Mouse (Mus musculus): Measurements from ENCODE around the gene Jund.

Jund gene

GRCm38 (mm10) chr8:70698310-70699109, at the start of gene Jund:
TSS of gene Jund (plus strand) at chr8:70698949.
- peak; percentile 99 for DNase-seq

DNA sequence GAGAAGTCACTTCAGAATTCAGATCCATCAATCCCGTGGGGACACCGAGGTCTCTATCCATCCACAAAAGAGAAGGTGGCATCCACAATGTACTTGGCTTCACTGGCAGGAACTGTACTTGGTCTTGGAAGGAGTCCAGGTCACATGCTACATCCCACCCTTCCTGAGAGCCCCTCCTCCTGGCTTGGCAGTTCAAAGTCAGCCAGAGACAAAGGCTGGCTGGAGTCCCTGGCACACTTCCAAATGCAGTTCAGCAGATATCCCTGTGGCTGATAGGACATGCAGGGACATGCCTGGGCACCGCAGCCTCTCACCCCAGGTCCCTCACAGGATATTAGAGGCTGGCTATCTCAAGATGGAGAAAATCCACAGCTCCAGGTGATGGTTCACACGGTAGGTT, 49.4 kb upstream of the Jund start:
- DNase-seq, result peak; percentile 93

DNA sequence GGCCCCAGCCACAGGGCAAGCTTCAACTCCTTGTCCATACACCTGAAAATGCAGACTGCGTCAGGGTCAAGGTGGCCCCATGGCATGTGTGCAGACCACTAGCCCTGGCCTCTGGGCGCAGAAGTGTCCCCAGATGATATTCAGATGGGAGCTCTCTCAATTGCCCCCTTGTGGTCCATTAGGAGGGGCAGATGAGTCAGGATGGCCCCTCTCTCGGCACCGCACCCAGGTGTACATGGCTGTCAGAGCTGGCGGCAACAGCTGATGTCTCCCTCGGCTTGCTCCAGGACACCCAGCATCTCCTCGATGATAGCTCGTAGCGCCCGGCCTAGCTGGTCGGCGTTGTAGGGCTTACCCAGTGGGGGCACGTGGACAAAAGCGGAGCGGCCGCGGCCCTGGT, 48.4 kb upstream of the Jund start:
- no peak for DNase-seq

GRCm38 (mm10) chr8:70653226-70653625, 45.5 kb upstream of the Jund start:
- DNase-seq, result peak; percentile 87

GRCm38 (mm10) chr8:70654121-70654520, 44.6 kb upstream of the Jund start:
- DNase-seq, result no peak

- no peak for DNase-seq
Observed at GRCm38 (mm10) chr8:70655469-70655868, 43.3 kb upstream of the Jund start.

DNA sequence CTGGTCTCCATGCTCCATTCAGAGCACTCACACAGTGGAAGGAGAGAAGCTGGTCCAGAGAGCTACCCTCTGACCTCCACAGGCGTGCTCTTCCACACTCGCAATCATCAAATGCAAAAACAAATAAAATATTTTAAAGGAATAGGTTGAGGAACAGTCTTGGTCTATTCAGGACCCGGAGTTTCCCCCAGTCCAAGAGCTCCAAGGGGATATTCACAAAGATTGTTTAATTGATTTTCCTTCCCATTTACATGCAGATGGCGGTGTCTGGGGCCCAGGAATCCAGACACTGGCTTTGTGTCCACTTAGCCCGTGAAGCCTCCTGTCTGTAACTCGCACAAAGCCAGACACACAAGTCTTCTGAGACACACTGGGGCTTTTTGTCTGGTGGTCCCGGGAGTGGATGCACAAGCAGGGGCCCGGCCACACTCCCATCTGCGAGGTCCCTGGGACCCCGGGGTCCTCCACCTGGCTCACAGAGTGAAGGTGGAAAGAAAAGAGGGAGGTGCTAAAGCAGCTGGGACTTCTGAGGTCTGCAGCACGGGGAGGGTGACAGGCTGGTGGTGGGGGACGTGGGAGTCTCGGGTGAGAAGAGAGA, 42.5 kb upstream of the Jund start:
- DNase-seq, result no peak

DNA sequence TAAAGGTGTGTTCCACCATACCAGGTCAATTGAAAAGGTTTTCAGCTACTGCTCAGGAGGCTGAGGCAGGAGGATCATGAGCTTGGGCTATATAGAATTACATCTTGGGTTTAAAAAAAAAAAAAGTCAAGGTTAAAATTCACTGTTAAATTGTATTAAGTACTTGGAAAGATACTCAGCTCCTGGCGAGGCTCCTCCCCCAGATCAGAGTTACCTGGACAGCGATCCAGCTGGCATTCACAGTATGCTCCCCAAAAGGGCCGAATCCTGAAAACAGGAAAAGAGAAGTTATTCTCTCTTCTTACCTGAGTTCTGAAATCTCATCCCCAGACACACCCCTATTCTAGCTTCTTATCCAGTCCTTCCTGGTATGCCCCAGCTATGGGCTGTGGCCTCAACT, 41.5 kb upstream of the Jund start:
- DNase-seq, result no peak

- no peak for DNase-seq
Observed at GRCm38 (mm10) chr8:70657739-70658138, 41.0 kb upstream of the Jund start.

DNA sequence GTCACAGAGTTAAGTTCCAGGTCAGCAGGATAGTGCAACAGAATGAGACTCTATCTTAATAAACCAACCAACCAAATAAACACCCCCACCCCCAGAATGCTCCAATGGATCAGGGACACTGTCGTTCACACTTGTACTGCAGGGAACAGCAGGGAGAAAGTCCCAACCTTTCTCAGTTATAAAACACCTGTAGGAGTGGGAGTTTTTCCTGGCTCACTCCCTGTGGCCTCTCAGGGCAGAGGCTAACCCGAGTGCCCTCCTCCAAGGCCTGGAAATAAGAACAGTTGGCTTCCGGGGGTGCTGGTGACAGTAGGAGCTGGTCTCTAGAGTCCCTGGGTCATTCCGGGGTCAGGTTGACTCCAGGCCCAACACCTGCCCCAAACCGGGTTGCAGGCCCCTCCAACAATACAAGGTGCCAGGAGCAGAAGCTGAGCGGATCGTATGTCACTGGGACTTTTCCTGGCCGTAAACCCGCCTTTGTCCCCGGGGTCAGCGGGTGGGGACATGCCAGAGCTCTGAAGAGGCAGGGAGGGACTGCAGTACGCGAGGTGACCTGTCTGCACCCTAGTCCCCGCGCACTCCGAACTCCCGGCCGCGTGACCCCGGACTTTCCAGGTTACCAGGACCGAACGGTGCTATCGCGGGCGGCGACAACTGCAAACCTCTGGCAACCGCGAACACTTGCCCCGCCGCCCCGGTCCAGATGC, 39.7 kb upstream of the Jund start:
- no peak for DNase-seq

DNA sequence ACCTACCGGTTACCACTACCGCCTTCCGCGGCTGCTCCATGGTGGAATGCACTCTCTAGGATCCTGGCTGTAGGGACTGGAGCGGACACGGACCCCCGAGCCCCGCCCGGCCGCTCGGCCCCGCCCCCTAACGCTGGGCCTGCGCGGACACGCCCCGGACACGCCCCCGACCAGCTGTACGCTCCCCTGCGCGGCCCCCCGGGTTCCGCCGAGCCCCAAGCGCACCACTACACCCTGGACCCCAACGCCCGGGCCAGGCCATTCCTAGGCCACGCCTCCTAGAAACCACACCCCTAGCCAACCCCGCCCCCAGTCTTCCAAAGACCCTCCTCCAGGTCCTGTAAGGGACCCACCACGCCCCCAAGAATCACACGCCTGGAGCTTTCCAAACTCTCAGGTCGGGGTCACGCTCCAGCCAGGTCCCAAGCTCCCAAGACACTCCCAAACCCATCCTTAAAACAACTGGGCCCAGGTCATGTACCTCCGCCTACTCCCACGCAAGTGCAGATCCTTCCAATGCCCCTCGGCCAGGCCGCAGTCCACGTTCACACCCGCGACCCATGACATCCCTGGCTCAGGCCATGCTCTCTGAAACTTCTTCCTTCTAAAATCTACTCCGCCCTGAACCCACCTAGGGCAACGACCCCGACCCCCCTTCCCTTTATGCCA, 39.0 kb upstream of the Jund start:
- peak; percentile 96 for DNase-seq

DNA sequence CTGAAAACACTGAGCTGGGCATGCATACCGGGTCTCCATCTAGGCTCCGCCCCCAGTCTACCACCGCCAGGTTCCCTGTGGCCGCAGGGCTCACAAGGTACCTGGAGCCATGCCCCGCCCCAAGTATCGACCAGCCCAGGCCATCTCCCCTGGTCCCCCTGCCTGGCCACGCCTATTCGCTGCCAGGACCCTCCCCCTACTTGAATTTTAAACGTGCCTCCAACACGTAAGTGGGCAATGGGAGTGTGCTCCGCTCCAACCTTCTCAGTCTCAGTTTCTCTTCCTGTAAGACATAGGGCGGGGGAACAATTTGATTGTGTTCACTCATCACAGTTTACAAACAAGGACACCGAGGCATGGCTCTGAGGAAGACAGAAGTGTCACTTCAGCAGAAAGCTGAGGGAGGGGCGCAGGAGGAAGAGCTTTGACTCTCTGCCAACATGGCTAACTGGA, 38.5 kb upstream of the Jund start, which contains the start of gene Pgpep1:
Pgpep1 (minus strand) TSS at position 116 of the 453 bp plus-strand sequence.
- peak; percentile 71 for DNase-seq

DNA sequence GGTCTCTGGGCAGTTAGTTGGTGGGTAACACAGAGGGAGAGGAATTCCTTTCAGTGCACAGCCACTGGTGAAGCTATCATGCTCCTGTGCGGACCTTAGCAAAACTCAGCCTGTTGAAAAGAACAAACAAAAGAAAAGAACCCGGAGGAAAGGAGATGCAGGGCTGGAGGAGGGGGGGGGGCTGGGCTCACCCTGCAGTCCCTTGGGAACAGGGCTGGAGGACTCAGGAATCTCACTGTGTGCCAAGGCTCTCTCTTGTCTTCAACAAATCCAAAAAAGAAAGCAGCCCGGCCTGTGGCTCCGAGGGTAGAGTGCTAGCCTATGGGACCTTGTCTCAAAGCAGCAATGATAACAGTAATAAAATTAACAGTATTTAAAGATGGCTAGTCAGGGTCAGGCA, 35.1 kb upstream of the Jund start:
- peak; percentile 19 for DNase-seq

- no peak for DNase-seq
Observed at GRCm38 (mm10) chr8:70664631-70665030, 34.1 kb upstream of the Jund start.

DNA sequence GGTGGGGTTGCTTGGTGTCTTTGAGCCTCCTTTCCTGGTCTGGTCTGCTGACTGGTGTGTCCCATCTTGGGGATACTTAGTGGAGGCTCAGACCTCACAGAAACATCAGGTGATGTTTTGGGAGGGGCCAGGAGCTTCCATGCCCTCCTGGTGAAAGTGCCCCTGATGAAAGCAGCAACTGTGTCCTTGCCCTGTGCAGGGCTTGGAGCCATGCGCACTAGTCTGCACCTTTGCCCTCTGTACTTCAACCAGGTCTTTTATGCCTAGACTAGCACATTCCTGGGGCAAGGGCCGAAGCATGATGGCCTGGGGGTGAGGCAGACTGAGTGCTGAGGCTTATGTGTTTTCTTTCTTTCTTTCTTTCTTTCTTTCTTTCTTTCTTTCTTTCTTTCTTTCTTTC, 33.1 kb upstream of the Jund start:
- no peak for DNase-seq

DNA sequence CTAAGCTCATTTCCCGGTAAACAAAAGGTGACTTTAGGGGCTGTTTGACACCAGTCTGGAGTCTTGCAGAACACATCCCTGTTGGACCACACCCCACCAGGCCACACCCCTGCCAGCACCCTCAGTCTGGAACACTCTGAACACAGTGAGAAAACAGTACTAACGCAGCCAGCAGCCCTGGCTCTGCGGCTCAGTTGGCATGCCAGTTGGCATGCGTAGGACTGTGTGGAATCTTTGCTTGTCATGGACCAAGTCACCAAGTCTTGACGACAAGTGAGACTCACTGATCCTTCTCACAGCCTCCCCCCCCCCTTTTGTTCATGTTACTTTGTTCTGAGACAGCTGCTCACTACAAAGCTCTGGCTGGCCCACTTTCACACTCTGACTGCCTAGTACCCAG, 31.7 kb upstream of the Jund start:
- peak; percentile 77 for DNase-seq

DNA sequence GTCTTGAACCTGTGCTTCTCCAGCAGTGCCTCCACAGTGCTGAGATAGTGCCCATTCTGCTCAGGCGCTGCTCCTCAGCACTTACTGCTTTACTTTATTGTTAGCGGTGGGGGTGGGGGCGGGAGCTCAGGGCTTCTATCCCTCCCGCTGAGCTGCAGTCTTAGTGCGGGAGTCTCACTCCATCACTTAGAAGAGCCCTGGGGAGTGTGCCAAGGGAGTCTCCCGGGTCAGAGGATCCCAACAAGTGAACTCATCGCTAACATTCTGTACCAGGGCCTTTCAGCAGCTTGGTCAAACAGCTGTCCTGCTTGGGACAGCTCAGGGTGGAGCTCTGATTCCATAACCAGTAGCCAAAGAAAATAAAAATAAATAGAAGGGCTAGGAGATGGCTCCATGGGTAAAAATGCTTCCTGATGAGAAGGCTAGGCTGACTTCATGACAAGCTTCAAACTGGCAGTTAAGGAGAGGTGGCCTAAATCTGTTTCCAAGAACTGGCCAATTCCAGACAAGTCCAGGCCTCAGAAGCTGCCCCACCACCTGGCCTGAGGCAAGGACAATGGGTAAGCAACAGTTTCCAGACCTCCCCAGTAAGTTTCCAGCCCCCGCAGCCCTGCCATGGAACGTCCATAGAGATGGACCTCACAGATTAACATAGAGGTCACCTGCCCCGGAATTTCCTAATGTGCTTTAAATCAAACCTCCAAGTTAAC, 27.0 kb upstream of the Jund start:
- DNase-seq, result peak; percentile 75

- peak; percentile 17 for DNase-seq
Observed at GRCm38 (mm10) chr8:70672325-70673078, 26.2 kb upstream of the Jund start.

- peak; percentile 98 for DNase-seq
Observed at GRCm38 (mm10) chr8:70673079-70673856, 25.5 kb upstream of the Jund start, which contains the start of gene Lsm4. TSS of gene Lsm4 (plus strand) at chr8:70673248.

- DNase-seq, result no peak
Observed at GRCm38 (mm10) chr8:70674109-70674508, 24.6 kb upstream of the Jund start.

GRCm38 (mm10) chr8:70674716-70675115, 24.0 kb upstream of the Jund start:
- no peak for DNase-seq
